Mouse (Mus musculus): ENCODE results near the gene Tsr3. TPM values are rescaled to one million over a fixed set of nuclear protein-coding genes. Genes with fewer than 3 reads are reported as not detected.

The Tsr3 gene
- total and polyA plus RNA-seq, 3 experiments, result 35.2 to 50.5 TPM; not detected in 1

GRCm38 (mm10) chr17:25244239-25244638 is 4.3 kb downstream of the Tsr3 start:
- TF ChIP-seq ZKSCAN1 (IDR thresholded peaks at IDR 0.05; ENCODE audit: low read depth, low read length) (no peak), RCOR1 (IDR thresholded peaks at IDR 0.05; ENCODE audit: low read depth, low read length) (no peak), ELF1 (IDR thresholded peaks at IDR 0.05; ENCODE audit: low read depth, low read length) (no peak), ZMIZ1 (IDR thresholded peaks at IDR 0.05; ENCODE audit: low read depth, low read length) (no peak), RAD21 (IDR thresholded peaks at IDR 0.05; ENCODE audit: low read depth, low read length) (no peak), JUND (IDR thresholded peaks at IDR 0.05; ENCODE audit: low read depth, low read length) (no peak), GATA1 (IDR thresholded peaks at IDR 0.05; ENCODE audit: low read depth, low read length) (no peak), MAZ (IDR thresholded peaks at IDR 0.05; ENCODE audit: low read depth, low read length) (no peak), HCFC1 (IDR thresholded peaks at IDR 0.05; ENCODE audit: low read depth, low read length) (no peak), NELFE (IDR thresholded peaks at IDR 0.05; ENCODE audit: low read depth, low read length) (no peak), ZC3H11A (IDR thresholded peaks at IDR 0.05; ENCODE audit: low read depth, low read length) (no peak), POLR2A (IDR thresholded peaks at IDR 0.05; ENCODE audit: control insufficient read depth in 1 of 2, insufficient read depth in 1 of 2, low read depth in 1 of 2, low read length in 2 of 2, poor library complexity in 1 of 2) (no peak), EP300 (IDR thresholded peaks at IDR 0.05; ENCODE audit: low read depth in 1 of 2, low read length in 2 of 2) (no peak), BHLHE40 (IDR thresholded peaks at IDR 0.05; ENCODE audit: borderline replicate concordance, low read depth, low read length) (no peak), UBTF (IDR thresholded peaks at IDR 0.05; ENCODE audit: borderline replicate concordance, insufficient read depth, low read depth, low read length) (no peak), POLR2AphosphoS5 (IDR thresholded peaks at IDR 0.05; ENCODE audit: borderline replicate concordance, low read depth, low read length) (no peak), MYB (IDR thresholded peaks at IDR 0.05; ENCODE audit: low read depth, low read length) (no peak), GABPA (IDR thresholded peaks at IDR 0.05; ENCODE audit: low read depth, low read length) (no peak), MAX (IDR thresholded peaks at IDR 0.05; ENCODE audit: low read length) (no peak)
- peaks cover 18% of the 10 kb centered on the region for H3K79me2 ChIP-seq (ENCODE audit: control insufficient read depth, insufficient read depth, low read length, poor library complexity)
- no peak overlapping the region for H3K9ac ChIP-seq (ENCODE audit: control insufficient read depth, low read depth, low read length, poor library complexity, severe bottlenecking)
- no peak overlapping the region for H3K27ac ChIP-seq (ENCODE audit: control insufficient read depth, low read depth, low read length)
- no peak overlapping the region for H3K4me3 ChIP-seq (ENCODE audit: control insufficient read depth in 1 of 2, insufficient read depth in 1 of 2, low read depth in 2 of 2, low read length in 2 of 2)
- H3K27me3 ChIP-seq (ENCODE audit: control insufficient read depth in 1 of 2, insufficient read depth in 2 of 2, low read length in 2 of 2), result no peaks in the 10 kb centered on the region
- H3K9me3 ChIP-seq (replicated peaks; ENCODE audit: insufficient read depth, low read length), result no peaks in the 10 kb centered on the region
- peaks cover 0 to 9% of the 10 kb centered on the region in 2 experiments; a peak in 2 of 4 replicates for H3K36me3 ChIP-seq (ENCODE audit: control insufficient read depth in 1 of 2, insufficient read depth in 2 of 2, low read length in 2 of 2)
- peaks cover 0 to 3% of the 10 kb centered on the region in 2 experiments; a peak in 1 of 4 replicates for H3K4me1 ChIP-seq (ENCODE audit: control insufficient read depth in 1 of 2, insufficient read depth in 2 of 2, low read length in 2 of 2)
- DNase-seq (ENCODE audit: low read depth, low spot score), result no peak

DNA sequence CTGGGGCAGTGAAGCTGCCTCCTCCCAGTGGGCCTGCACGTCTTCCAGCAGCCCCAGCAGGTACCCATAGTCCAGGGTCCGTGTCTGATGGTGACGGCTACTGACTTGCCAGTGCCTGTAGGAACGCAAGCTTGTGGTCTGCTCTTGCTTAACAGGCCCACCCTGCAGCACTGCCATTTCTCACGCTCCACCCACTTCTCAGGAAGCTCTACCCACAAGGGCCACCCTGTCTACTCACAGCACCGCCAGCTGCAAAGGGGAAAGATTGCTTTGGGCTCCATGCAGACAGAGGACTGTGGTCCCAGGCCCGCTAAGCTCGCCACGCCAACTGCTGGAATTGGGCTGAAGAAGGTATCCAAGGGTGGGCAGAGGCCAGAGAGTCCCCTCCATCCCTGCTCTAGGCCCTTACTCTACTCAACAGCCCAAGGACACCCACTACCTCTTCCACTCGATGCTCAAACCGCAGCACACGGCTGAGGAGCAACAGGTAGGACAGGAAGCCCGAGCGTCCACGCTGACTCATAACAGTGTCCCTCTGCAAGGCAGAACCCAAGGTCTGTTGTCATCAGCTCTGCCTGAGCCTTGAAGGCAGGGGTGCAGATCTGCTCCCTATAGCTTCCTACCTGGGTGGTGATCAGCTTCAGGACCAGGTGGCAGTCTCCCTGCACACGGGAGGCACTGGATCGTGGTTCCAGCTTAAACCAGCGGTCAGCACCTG is 8.2 kb downstream of the Tsr3 start:
- Histone ChIP-seq H3K4me3 (ENCODE audit: control insufficient read depth in 1 of 2, insufficient read depth in 1 of 2, low read depth in 2 of 2, low read length in 2 of 2) (no peak overlapping the region), H3K27ac (ENCODE audit: control insufficient read depth, low read depth, low read length) (no peak overlapping the region), H3K36me3 (ENCODE audit: control insufficient read depth in 1 of 2, insufficient read depth in 2 of 2, low read length in 2 of 2) (no peaks in the 10 kb centered on the region), H3K27me3 (ENCODE audit: control insufficient read depth in 1 of 2, insufficient read depth in 2 of 2, low read length in 2 of 2) (no peaks in the 10 kb centered on the region), H3K9ac (ENCODE audit: control insufficient read depth, low read depth, low read length, poor library complexity, severe bottlenecking) (no peak overlapping the region), H3K9me3 (replicated peaks; ENCODE audit: insufficient read depth, low read length) (no peaks in the 10 kb centered on the region), H3K4me1 (ENCODE audit: control insufficient read depth in 1 of 2, insufficient read depth in 2 of 2, low read length in 2 of 2) (no peaks in the 10 kb centered on the region), H3K79me2 (ENCODE audit: control insufficient read depth, insufficient read depth, low read length, poor library complexity) (no peaks in the 10 kb centered on the region)
- DNase-seq (ENCODE audit: low read depth, low spot score), result no peak
- no peak for TF ChIP-seq USF2 (IDR thresholded peaks at IDR 0.05; ENCODE audit: borderline replicate concordance in 1 of 2, insufficient read depth in 1 of 2, low read depth in 1 of 2, low read length in 2 of 2)
- TF ChIP-seq TCF12 (IDR thresholded peaks at IDR 0.05; ENCODE audit: low read depth, low read length), result no peak
- no peak for TF ChIP-seq NRF1 (IDR thresholded peaks at IDR 0.05; ENCODE audit: insufficient read depth, low read depth, low read length, poor library complexity, severe bottlenecking)

Data from MEL (cell line).